Mouse (Mus musculus): ENCODE data around the gene Cdc42bpa. TPM values are rescaled to one million over a fixed set of nuclear protein-coding genes. Genes with fewer than 3 reads are reported as not detected.

The Cdc42bpa gene
- polyA plus RNA-seq, 2 experiments: 8.1 to 9.1 TPM

GRCm38 (mm10) chr1:180089176-180089575, 128.9 kb downstream of the Cdc42bpa start:
- H3K27me3 ChIP-seq (ENCODE audit: control insufficient read depth, insufficient read depth, low read length): no peaks in the 10 kb centered on the region
- no peak for DNase-seq (ENCODE audit: low read depth in 3 of 3, low spot score in 3 of 3)

GRCm38 (mm10) chr1:180098426-180098825, 138.2 kb downstream of the Cdc42bpa start:
- Histone ChIP-seq H3K4me3 (ENCODE audit: insufficient read depth in 1 of 2, low read depth in 2 of 2, low read length in 2 of 2) (no peak overlapping the region), H3K27me3 (ENCODE audit: control insufficient read depth, insufficient read depth, low read length) (no peaks in the 10 kb centered on the region), H3K4me2 (ENCODE audit: low read depth) (no peak overlapping the region), H3K9ac (replicated peaks) (no peak overlapping the region), H3K27ac (no peak overlapping the region), H3K4me1 (replicated peaks; ENCODE audit: control insufficient read depth in 2 of 2, insufficient read depth in 2 of 2, low read length in 1 of 2) (no peaks in the 10 kb centered on the region), H3K36me3 (replicated peaks; ENCODE audit: control insufficient read depth, insufficient read depth, low read depth) (peaks cover 9% of the 10 kb centered on the region), H3K9me3 (ENCODE audit: control insufficient read depth, low read length) (no peaks in the 10 kb centered on the region)
- no peak for TF ChIP-seq EP300 (IDR thresholded peaks at IDR 0.05; ENCODE audit: low read depth)
- TF ChIP-seq CTCF (IDR thresholded peaks at IDR 0.05; ENCODE audit: low read depth): no peak
- WGBS (ENCODE audit: insufficient replicate concordance): 90% methylated on average over 5 of the region's 5 CpGs
- DNase-seq (ENCODE audit: low read depth in 3 of 3, low spot score in 3 of 3) (no peak), ATAC-seq (ENCODE audit: insufficient read depth) (no peak)

More at GRCm38 (mm10) chr1:180089176-180089575, 128.9 kb downstream of the Cdc42bpa start:
- H3K4me1 ChIP-seq (replicated peaks; ENCODE audit: control insufficient read depth in 2 of 2, insufficient read depth in 2 of 2, low read length in 1 of 2): no peaks in the 10 kb centered on the region
- no peaks in the 10 kb centered on the region for H3K9me3 ChIP-seq (ENCODE audit: control insufficient read depth, low read length)
- H3K36me3 ChIP-seq (replicated peaks; ENCODE audit: control insufficient read depth, insufficient read depth, low read depth): no peaks in the 10 kb centered on the region; the same call in 1 of the 2 replicates
- no peak overlapping the region for H3K27ac ChIP-seq
- H3K4me3 ChIP-seq (ENCODE audit: insufficient read depth in 1 of 2, low read depth in 2 of 2, low read length in 2 of 2): no peak overlapping the region
- H3K4me2 ChIP-seq (ENCODE audit: low read depth): no peak overlapping the region
- WGBS (ENCODE audit: insufficient replicate concordance): 80% methylated on average over 1 of the region's 1 CpGs
- TF ChIP-seq CTCF (IDR thresholded peaks at IDR 0.05; ENCODE audit: low read depth) (no peak), EP300 (IDR thresholded peaks at IDR 0.05; ENCODE audit: low read depth) (no peak)
- no peak overlapping the region for H3K9ac ChIP-seq (replicated peaks)
- no peak for ATAC-seq (ENCODE audit: insufficient read depth)

- Histone ChIP-seq H3K4me2 (ENCODE audit: low read depth) (no peak overlapping the region), H3K9me3 (ENCODE audit: control insufficient read depth, low read length) (no peaks in the 10 kb centered on the region), H3K36me3 (replicated peaks; ENCODE audit: control insufficient read depth, insufficient read depth, low read depth) (no peaks in the 10 kb centered on the region), H3K27ac (no peak overlapping the region), H3K9ac (replicated peaks) (no peak overlapping the region), H3K4me3 (ENCODE audit: insufficient read depth in 1 of 2, low read depth in 2 of 2, low read length in 2 of 2) (no peak overlapping the region), H3K27me3 (ENCODE audit: control insufficient read depth, insufficient read depth, low read length) (no peaks in the 10 kb centered on the region), H3K4me1 (replicated peaks; ENCODE audit: control insufficient read depth in 2 of 2, insufficient read depth in 2 of 2, low read length in 1 of 2) (no peaks in the 10 kb centered on the region)
- DNase-seq (ENCODE audit: low read depth in 3 of 3, low spot score in 3 of 3) (no peak), ATAC-seq (ENCODE audit: insufficient read depth) (no peak)
- 74% methylated on average over 3 of the region's 3 CpGs for WGBS (ENCODE audit: insufficient replicate concordance)
- no peak for TF ChIP-seq CTCF (IDR thresholded peaks at IDR 0.05; ENCODE audit: low read depth)
- TF ChIP-seq EP300 (IDR thresholded peaks at IDR 0.05; ENCODE audit: low read depth): no peak
Measured at GRCm38 (mm10) chr1:180104567-180104966, 144.3 kb downstream of the Cdc42bpa start.

- Histone ChIP-seq H3K4me1 (replicated peaks; ENCODE audit: control insufficient read depth in 2 of 2, insufficient read depth in 2 of 2, low read length in 1 of 2) (no peaks in the 10 kb centered on the region), H3K9me3 (ENCODE audit: control insufficient read depth, low read length) (no peaks in the 10 kb centered on the region), H3K36me3 (replicated peaks; ENCODE audit: control insufficient read depth, insufficient read depth, low read depth) (no peaks in the 10 kb centered on the region), H3K27me3 (ENCODE audit: control insufficient read depth, insufficient read depth, low read length) (no peaks in the 10 kb centered on the region), H3K4me2 (ENCODE audit: low read depth) (no peak overlapping the region), H3K9ac (replicated peaks) (no peak overlapping the region), H3K27ac (no peak overlapping the region), H3K4me3 (ENCODE audit: insufficient read depth in 1 of 2, low read depth in 2 of 2, low read length in 2 of 2) (no peak overlapping the region)
- TF ChIP-seq EP300 (IDR thresholded peaks at IDR 0.05; ENCODE audit: low read depth) (no peak), CTCF (IDR thresholded peaks at IDR 0.05; ENCODE audit: low read depth) (no peak)
- ATAC-seq (ENCODE audit: insufficient read depth) (no peak), DNase-seq (ENCODE audit: low read depth in 3 of 3, low spot score in 3 of 3) (no peak)
- WGBS (ENCODE audit: insufficient replicate concordance): 35% methylated on average over 5 of the region's 5 CpGs
Measured at GRCm38 (mm10) chr1:180109050-180109449, 148.8 kb downstream of the Cdc42bpa start.

DNA sequence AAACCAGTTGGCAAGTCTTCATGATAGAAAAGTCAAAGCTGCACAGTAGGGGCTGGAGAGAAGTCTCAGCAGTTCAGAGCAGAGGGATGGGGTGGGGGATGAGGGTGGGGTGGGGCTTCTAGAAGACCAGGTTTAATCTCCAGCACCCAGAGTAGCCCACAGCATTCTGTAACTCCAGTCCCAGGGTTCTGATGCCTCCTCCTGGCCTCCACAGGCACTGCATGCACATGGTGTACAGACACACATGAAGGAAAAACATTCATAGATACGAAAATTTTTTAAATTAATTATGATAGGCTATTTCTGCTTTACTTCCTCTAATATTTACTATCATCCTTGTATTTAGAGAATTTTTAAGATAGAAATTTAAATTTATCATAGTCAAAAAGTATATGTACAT, 156.3 kb downstream of the Cdc42bpa start:
- Histone ChIP-seq H3K9me3 (ENCODE audit: control insufficient read depth, low read length) (no peaks in the 10 kb centered on the region), H3K4me1 (replicated peaks; ENCODE audit: control insufficient read depth in 2 of 2, insufficient read depth in 2 of 2, low read length in 1 of 2) (no peaks in the 10 kb centered on the region), H3K27ac (no peak overlapping the region), H3K9ac (replicated peaks) (no peak overlapping the region), H3K36me3 (replicated peaks; ENCODE audit: control insufficient read depth, insufficient read depth, low read depth) (peaks cover 2% of the 10 kb centered on the region; the same call in 1 of the 2 replicates), H3K27me3 (ENCODE audit: control insufficient read depth, insufficient read depth, low read length) (no peaks in the 10 kb centered on the region), H3K4me2 (ENCODE audit: low read depth) (no peak overlapping the region), H3K4me3 (ENCODE audit: insufficient read depth in 1 of 2, low read depth in 2 of 2, low read length in 2 of 2) (no peak overlapping the region)
- no peak for ATAC-seq (ENCODE audit: insufficient read depth)
- WGBS (ENCODE audit: insufficient replicate concordance): 70% methylated on average over 1 of the region's 1 CpGs
- TF ChIP-seq CTCF (IDR thresholded peaks at IDR 0.05; ENCODE audit: low read depth) (peak; percentile 69), EP300 (IDR thresholded peaks at IDR 0.05; ENCODE audit: low read depth) (no peak)
- DNase-seq (ENCODE audit: low read depth in 3 of 3, low spot score in 3 of 3): peak in 2 of 3 experiments; percentile 7 to 9
